Mouse (Mus musculus) spleen, adult 2 months (tissue): ENCODE results near the gene Rsf1. TPM values are rescaled to one million over a fixed set of nuclear protein-coding genes. Genes with fewer than 3 reads are reported as not detected.

Experiments used
- DNase-seq, 2 experiments: peaks; one replicate each; pipeline versions ENCODE4 v3.0.0 to v3.0.0-alpha.2; 2012 to 2021; ENCODE audit warnings: low spot score in 2 of 2, low read depth in 1 of 2
- H3K27ac ChIP-seq: fragments of 200-500 bp; 2 replicates; pipeline ENCODE4 v1.5.1; 2012; ENCODE audit warnings: low read length, inconsistent platforms; ENCODE audit not compliant: insufficient read depth
- H3K27me3 ChIP-seq: fragments of 200-500 bp; 2 replicates; pipeline ENCODE4 v1.6.1; 2012; ENCODE audit warnings: mild to moderate bottlenecking, moderate library complexity, low read length, inconsistent platforms; ENCODE audit not compliant: control insufficient read depth, insufficient read depth
- H3K36me3 ChIP-seq: fragments of 200-500 bp; 2 replicates; pipeline ENCODE4 v1.6.1; 2012; ENCODE audit warnings: mild to moderate bottlenecking, low read length, inconsistent platforms; ENCODE audit not compliant: control insufficient read depth, insufficient read depth
- H3K4me1 ChIP-seq: fragments of 200-500 bp; 2 replicates; pipeline ENCODE4 v1.6.1; 2011; ENCODE audit warnings: inconsistent platforms; ENCODE audit not compliant: control insufficient read depth, insufficient read depth, insufficient read length
- H3K4me3 ChIP-seq: fragments of 200-500 bp; 2 replicates; pipeline ENCODE4 v1.5.1; 2011; ENCODE audit warnings: mild to moderate bottlenecking, inconsistent platforms; ENCODE audit not compliant: insufficient read depth, insufficient read length; ENCODE audit errors: extremely low read depth
- CTCF ChIP-seq: fragments of 200-500 bp; IDR thresholded peaks from 2 replicates; pipeline ENCODE4 v1.5.1; 2011; ENCODE audit warnings: mild to moderate bottlenecking, inconsistent platforms; ENCODE audit not compliant: insufficient read depth, insufficient read length, insufficient replicate concordance; ENCODE audit errors: extremely low read depth
- POLR2A ChIP-seq: fragments of 200-500 bp; IDR thresholded peaks from 2 replicates; pipeline ENCODE4 v1.6.1; 2011; ENCODE audit warnings: low read depth, low read length, inconsistent platforms
- WGBS: fragments of 180-500 bp; shearing (Covaris S2); methylation state at CpG from one replicate; pipeline ENCODE4 v1.1.7; 2018; 5-methylcytosine and 5-hydroxymethylcytosine counted together
- polyA plus RNA-seq: library from polyadenylated mRNA; depleted of rRNA; stranded (reverse); fragments of >200 nt; gene quantifications from 2 replicates; pipeline ENCODE4 v1.2.3, GENCODE M21; 2012

Gene Rsf1
- polyA plus RNA-seq, 1 experiment: 1.8 TPM

DNA sequence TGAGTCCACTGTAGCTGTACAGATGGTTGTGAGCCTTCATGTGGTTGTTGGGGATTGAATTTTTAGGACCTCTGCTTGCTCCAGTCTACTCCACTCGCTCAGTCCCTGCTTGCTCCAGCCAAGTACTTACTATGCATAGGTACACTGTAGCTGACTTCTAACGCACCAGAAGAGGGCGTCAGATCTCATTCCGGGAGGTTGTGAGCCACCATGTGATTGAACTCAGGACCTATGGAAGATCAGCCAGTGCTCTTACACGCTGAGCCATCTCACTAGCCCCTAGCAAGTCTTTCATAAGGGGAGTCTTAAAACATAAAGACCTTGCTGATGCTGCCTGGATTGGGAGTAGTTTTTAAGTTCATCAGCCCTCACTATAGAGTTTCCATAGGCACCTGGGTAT is 140.4 kb downstream of the Rsf1 start:
- no peaks in the 10 kb centered on the region for H3K27me3 ChIP-seq
- DNase-seq: no peak
- no peaks in the 10 kb centered on the region for H3K4me1 ChIP-seq
- 82% methylated on average over 5 of the region's 5 CpGs for WGBS
- TF ChIP-seq CTCF: no peak
- no peak overlapping the region for H3K27ac ChIP-seq
- peaks cover 21% of the 10 kb centered on the region for H3K36me3 ChIP-seq
- no peak overlapping the region for H3K4me3 ChIP-seq

DNA sequence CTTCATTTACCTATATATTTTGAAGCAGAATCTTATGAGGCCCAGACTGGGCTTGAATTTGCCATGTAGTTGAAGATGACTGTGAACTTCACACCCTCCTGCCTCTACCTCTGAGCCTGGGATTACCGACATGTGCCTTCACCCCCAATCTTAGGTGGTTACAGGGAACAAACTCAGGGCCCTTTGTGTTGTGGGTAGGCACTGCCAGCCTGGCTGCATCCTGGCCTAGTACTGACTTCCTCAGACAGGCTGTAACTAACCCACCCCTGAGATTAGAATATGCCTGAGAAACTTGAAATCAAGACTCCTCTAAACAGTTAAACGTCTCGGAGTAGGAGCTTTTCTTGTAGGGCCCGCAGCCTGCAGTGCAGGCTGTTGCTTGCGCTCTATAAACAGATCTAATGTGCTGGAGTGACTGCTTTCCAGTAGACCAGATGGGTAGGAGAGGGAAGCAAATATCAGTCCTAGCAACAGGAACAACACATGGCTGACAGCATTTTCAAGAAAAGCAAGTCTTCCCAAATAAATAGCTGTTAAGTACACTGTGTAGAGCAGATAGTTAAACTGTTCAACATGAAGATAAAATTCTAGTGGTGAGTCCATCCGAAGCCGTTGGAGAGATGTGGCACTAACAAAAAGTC is 142.7 kb downstream of the Rsf1 start:
- no peaks in the 10 kb centered on the region for H3K27me3 ChIP-seq
- no peak for DNase-seq
- H3K27ac ChIP-seq: no peak overlapping the region
- WGBS: 79% methylated on average over 7 of the region's 7 CpGs
- H3K36me3 ChIP-seq: peaks cover 14% of the 10 kb centered on the region
- TF ChIP-seq POLR2A (no peak), CTCF (no peak)
- H3K4me1 ChIP-seq: no peaks in the 10 kb centered on the region
- no peak overlapping the region for H3K4me3 ChIP-seq

DNA sequence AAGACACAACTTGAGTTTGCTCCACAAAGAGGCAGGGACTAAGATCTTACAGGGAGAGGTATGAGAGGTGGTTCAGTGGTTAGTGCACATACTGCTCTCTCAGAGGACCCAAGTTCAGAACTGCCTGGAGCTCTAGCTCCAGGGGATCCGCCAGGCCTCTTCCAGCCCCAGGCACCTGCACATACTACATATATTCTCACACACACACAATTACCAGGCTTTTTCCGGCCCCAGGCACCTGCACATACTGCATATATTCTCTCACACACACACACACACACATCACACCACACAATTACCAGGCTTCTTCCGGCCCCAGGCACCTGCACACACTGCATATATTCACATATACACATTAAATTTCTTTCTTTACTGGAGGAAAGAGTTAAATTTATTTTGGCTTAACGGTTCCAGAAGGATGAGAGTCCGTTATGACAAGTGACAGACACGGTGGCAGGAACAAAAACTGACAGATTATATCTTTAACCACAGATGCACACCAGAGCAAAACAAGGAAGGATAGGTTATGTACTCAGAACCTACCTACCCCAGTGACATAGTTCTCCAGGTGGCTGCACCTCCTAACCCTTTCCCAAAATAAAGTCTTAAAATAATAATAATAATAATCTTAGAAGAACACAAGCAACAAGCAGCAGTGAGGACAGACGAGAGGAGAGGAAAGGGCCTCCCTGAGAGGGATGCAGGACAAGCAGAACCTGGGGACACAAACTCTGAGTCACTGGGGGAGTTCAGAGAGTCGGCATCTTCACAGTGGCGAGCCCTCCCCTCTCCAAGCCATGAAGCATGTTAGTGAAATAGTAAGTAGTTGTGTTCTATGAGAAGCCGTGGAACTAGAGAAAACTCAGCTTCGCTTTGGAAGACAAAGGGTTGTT is 144.2 kb downstream of the Rsf1 start:
- 67% methylated on average over 11 of the region's 11 CpGs for whole genome bisulfite sequencing
- Histone ChIP-seq H3K4me1 (no peaks in the 10 kb centered on the region), H3K27ac (no peak overlapping the region), H3K36me3 (peaks cover 7% of the 10 kb centered on the region), H3K4me3 (no peak overlapping the region), H3K27me3 (no peaks in the 10 kb centered on the region)
- DNase-seq: no peak
- TF ChIP-seq CTCF: no peak
- TF ChIP-seq POLR2A: no peak

DNA sequence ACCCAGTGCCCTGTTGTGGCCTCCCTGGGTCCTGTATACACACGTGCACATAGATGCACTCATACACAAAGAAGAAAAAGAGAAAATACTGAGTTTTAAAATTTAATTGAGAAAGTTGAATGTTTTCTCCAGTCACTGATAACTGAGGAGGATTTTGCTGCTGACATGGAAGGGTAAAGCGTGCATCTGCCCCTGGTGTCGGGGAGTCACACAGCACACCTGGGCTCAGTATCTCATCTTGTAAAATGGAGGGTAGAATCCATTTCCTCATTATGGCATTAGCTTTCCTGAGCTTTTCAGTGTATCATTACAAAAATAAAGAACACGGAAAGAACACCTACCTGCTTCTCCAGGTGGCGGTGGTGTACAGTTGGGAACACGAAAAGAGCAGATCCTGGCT is 145.7 kb downstream of the Rsf1 start:
- 95% methylated on average over 6 of the region's 6 CpGs for WGBS
- Histone ChIP-seq H3K4me3 (no peak overlapping the region), H3K4me1 (no peaks in the 10 kb centered on the region), H3K27ac (no peak overlapping the region), H3K27me3 (no peaks in the 10 kb centered on the region), H3K36me3 (no peaks in the 10 kb centered on the region)
- DNase-seq: no peak
- TF ChIP-seq POLR2A: no peak
- no peak for TF ChIP-seq CTCF

DNA sequence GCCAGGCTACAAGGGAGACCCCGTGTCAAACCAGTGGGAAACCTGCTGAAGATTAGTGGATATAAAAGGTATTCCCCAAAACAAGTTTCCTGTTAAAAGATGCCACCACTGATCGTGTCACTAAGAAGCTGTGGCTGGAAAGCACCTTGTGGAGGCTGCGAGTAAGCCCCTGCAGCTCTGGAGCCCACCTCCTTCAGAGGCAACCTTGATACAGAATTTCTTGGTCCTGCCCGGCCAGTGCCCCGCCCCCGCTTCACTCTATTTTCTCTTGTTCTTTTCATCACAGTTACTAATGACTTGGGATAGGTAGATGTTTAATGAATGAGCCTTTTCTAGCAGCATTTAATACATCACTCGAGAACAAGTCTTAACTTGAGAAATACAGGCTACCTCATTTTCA is 146.4 kb downstream of the Rsf1 start:
- no peak for DNase-seq
- no peak for TF ChIP-seq POLR2A
- no peak for TF ChIP-seq CTCF
- WGBS: 85% methylated on average over 7 of the region's 7 CpGs
- Histone ChIP-seq H3K4me1 (no peaks in the 10 kb centered on the region), H3K27ac (no peak overlapping the region), H3K4me3 (no peak overlapping the region), H3K27me3 (no peaks in the 10 kb centered on the region), H3K36me3 (no peaks in the 10 kb centered on the region)

DNA sequence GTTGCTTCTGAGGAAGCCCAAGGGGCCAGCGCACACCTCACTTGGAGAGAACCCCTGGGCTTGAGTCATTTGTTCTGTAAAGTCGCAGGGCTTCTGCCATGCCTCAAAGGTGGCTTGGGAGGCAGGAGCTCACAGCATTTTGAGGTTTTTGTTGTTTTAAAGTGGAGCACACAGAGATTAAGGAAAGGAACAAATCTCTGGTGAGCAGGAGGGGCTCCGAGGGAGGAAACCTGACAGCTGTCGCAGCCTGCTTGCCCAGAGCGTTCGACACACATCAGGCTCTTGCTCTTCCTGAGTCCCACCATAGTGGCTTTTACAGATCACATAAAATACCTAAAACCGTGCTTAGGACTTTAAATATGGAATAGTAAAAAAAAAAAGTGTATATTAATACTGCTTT is 147.1 kb downstream of the Rsf1 start:
- H3K27ac ChIP-seq: no peak overlapping the region
- no peaks in the 10 kb centered on the region for H3K27me3 ChIP-seq
- TF ChIP-seq CTCF (no peak), POLR2A (no peak)
- 86% methylated on average over 7 of the region's 7 CpGs for WGBS
- no peak overlapping the region for H3K4me3 ChIP-seq
- no peak for DNase-seq
- no peaks in the 10 kb centered on the region for H3K4me1 ChIP-seq
- no peaks in the 10 kb centered on the region for H3K36me3 ChIP-seq
